Mouse (Mus musculus) spleen, adult 2 months (tissue): Measurements from ENCODE around the gene Celsr2.

Source experiments
- CTCF ChIP-seq: fragments of 200-500 bp; IDR thresholded peaks from 2 replicates; pipeline ENCODE4 v1.5.1; 2011; ENCODE audit warnings: mild to moderate bottlenecking, inconsistent platforms; ENCODE audit not compliant: insufficient read depth, insufficient read length, insufficient replicate concordance; ENCODE audit errors: extremely low read depth
- POLR2A ChIP-seq: fragments of 200-500 bp; IDR thresholded peaks from 2 replicates; pipeline ENCODE4 v1.6.1; 2011; ENCODE audit warnings: low read depth, low read length, inconsistent platforms

GRCm38 (mm10) chr3:108445366-108445705, 30.0 kb upstream of the Celsr2 start:
- no peak for TF ChIP-seq CTCF
- TF ChIP-seq POLR2A = no peak
